Mouse (Mus musculus) G1E (cell line): ENCODE measurements around the gene Cacna1a.

Experiments
- CTCF ChIP-seq: IDR thresholded peaks from 2 replicates; pipeline ENCODE4 v1.5.1; 2012; ENCODE audit warnings: low read depth, low read length, inconsistent platforms, mixed read lengths
- GATA1 ChIP-seq: IDR thresholded peaks from 2 replicates; pipeline ENCODE4 v1.6.1; 2012; ENCODE audit warnings: borderline replicate concordance, low read length, inconsistent platforms, mixed read lengths

DNA sequence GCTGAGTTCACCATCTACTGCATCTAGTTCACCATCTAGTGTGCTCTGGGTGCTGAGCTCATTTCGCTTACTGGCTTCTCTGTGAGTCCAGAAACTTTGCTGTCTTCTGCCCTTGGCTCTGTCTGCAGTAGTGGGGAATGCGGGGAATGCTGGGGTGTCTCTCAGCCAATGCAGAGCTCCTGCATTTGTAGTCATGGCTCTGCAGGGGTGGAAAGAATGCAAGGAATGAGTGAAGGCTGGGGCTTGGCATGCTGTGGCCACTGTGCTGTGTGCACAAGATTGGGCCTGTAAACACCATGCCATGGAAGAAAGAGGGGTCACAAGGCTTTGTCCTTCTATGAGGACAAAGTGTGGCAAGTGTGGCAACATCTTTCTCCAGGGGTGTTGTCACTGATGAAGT lies 72.5 kb downstream of the Cacna1a start:
- no peak for TF ChIP-seq CTCF
- TF ChIP-seq GATA1, result no peak
